Mouse (Mus musculus) CH12.LX (cell line): Measurements from ENCODE around the gene Tmem179b. TPM values are rescaled to one million over a fixed set of nuclear protein-coding genes. Genes with fewer than 3 reads are reported as not detected.
A peak's percentile ranks its signal among the peaks of the same experiment; 100 is the strongest.

Source experiments
- DNase-seq: peaks from one replicate; pipeline ENCODE4 v3.0.0-alpha.2; 2013; ENCODE audit errors: extremely low read depth
- H3K27ac ChIP-seq: 2 replicates; pipeline ENCODE4 v1.5.1; 2012; ENCODE audit warnings: low read depth, mild to moderate bottlenecking, control low read depth, moderate library complexity; ENCODE audit not compliant: insufficient read depth
- H3K27me3 ChIP-seq: replicated peaks from 2 replicates; pipeline ENCODE3; 2012; ENCODE audit warnings: inconsistent platforms
- H3K36me3 ChIP-seq, 2 experiments: replicated peaks in 1 of 2; 2 replicates each; pipeline versions ENCODE3 to v1.6.1; 2012; ENCODE audit warnings: inconsistent platforms in 1 of 2, low read length in 1 of 2, mild to moderate bottlenecking in 1 of 2, mixed read lengths in 1 of 2, moderate library complexity in 1 of 2; ENCODE audit not compliant: control insufficient read depth in 1 of 2, insufficient read depth in 1 of 2
- H3K4me1 ChIP-seq, 2 experiments: 2 replicates each; pipeline ENCODE4 v1.6.1; 2012; ENCODE audit warnings: inconsistent platforms in 1 of 2, moderate library complexity in 1 of 2; ENCODE audit not compliant: insufficient read depth in 2 of 2, control insufficient read depth in 1 of 2
- H3K4me2 ChIP-seq: 2 replicates; pipeline ENCODE4 v1.6.1; 2012; ENCODE audit warnings: low read depth, mild to moderate bottlenecking, control low read depth; ENCODE audit not compliant: poor library complexity, insufficient read depth, severe bottlenecking
- H3K4me3 ChIP-seq, 3 experiments: fragments of 150-350 bp in 1 of 3; sonication (generic) in 1 of 3; replicated peaks in 1 of 3; 2 replicates each; pipeline versions ENCODE3 to v1.5.1; 2011 to 2012; ENCODE audit warnings: low read depth in 2 of 3, low read length in 2 of 3, mild to moderate bottlenecking in 2 of 3, moderate library complexity in 2 of 3, control low read depth in 1 of 3, improper control_type of control experiment in 1 of 3, inconsistent platforms in 1 of 3, mixed read lengths in 1 of 3; ENCODE audit not compliant: poor library complexity in 1 of 3
- H3K79me2 ChIP-seq: replicated peaks from 2 replicates; pipeline ENCODE4 v1.6.1; 2012; ENCODE audit warnings: mild to moderate bottlenecking, moderate library complexity; ENCODE audit not compliant: control insufficient read depth, poor library complexity, insufficient read depth, severe bottlenecking; ENCODE audit errors: extremely low read depth
- H3K9ac ChIP-seq: 2 replicates; pipeline ENCODE4 v1.6.1; 2012; ENCODE audit warnings: low read depth, mild to moderate bottlenecking, control low read depth, moderate library complexity; ENCODE audit not compliant: insufficient read depth
- H3K9me3 ChIP-seq: replicated peaks from 2 replicates; pipeline ENCODE3; 2012; ENCODE audit warnings: low read length, inconsistent platforms, mixed read lengths
- BHLHE40 ChIP-seq: IDR thresholded peaks from 2 replicates; pipeline ENCODE4 v1.6.1; 2011; ENCODE audit warnings: mild to moderate bottlenecking, low read depth, low read length, improper control_type of control experiment
- CHD1 ChIP-seq: IDR thresholded peaks from 2 replicates; pipeline ENCODE4 v1.6.1; 2012; ENCODE audit warnings: low read depth, low read length, improper control_type of control experiment, inconsistent platforms
- CHD2 ChIP-seq: IDR thresholded peaks from 2 replicates; pipeline ENCODE4 v1.6.1; 2011; ENCODE audit warnings: low read length, improper control_type of control experiment
- CTCF ChIP-seq, 2 experiments: IDR thresholded peaks in 1 of 2; conservative IDR thresholded peaks in 1 of 2; 2 replicates each; pipeline ENCODE4 v1.5.1; 2011 to 2012; ENCODE audit warnings: low read depth in 2 of 2, low read length in 2 of 2, improper control_type of control experiment in 1 of 2, inconsistent platforms in 1 of 2, mild to moderate bottlenecking in 1 of 2, moderate library complexity in 1 of 2
- E2F4 ChIP-seq: IDR thresholded peaks from 2 replicates; pipeline ENCODE4 v1.6.1; 2011; ENCODE audit warnings: low read depth, low read length, improper control_type of control experiment; ENCODE audit not compliant: insufficient replicate concordance
- ELF1 ChIP-seq: IDR thresholded peaks from 2 replicates; pipeline ENCODE4 v1.6.1; 2014; ENCODE audit warnings: low read depth, mild to moderate bottlenecking, inconsistent platforms, low read length, improper control_type of control experiment
- EP300 ChIP-seq: IDR thresholded peaks from 2 replicates; pipeline ENCODE4 v1.6.1; 2011; ENCODE audit warnings: low read length, improper control_type of control experiment
- ETS1 ChIP-seq: conservative IDR thresholded peaks from 2 replicates; pipeline ENCODE4 v1.6.1; 2012; ENCODE audit warnings: low read depth, mild to moderate bottlenecking, inconsistent platforms, low read length, improper control_type of control experiment, moderate library complexity
- GABPA ChIP-seq: IDR thresholded peaks from 2 replicates; pipeline ENCODE4 v1.6.1; 2012; ENCODE audit warnings: low read depth, low read length, improper control_type of control experiment, inconsistent platforms; ENCODE audit not compliant: insufficient replicate concordance
- HCFC1 ChIP-seq: IDR thresholded peaks from 2 replicates; pipeline ENCODE4 v1.6.1; 2012; ENCODE audit warnings: low read depth, mild to moderate bottlenecking, inconsistent platforms, low read length, improper control_type of control experiment
- IRF4 ChIP-seq: IDR thresholded peaks from 2 replicates; pipeline ENCODE4 v1.6.1; 2014; ENCODE audit warnings: low read depth, mild to moderate bottlenecking, inconsistent platforms, low read length, improper control_type of control experiment
- JUN ChIP-seq: IDR thresholded peaks from 2 replicates; pipeline ENCODE4 v1.6.1; 2011; ENCODE audit warnings: low read depth, mild to moderate bottlenecking, low read length, improper control_type of control experiment, moderate library complexity; ENCODE audit not compliant: insufficient read depth
- JUND ChIP-seq: conservative IDR thresholded peaks from 2 replicates; pipeline ENCODE4 v1.6.1; 2011; ENCODE audit warnings: low read depth, low read length, improper control_type of control experiment
- KAT2A ChIP-seq: IDR thresholded peaks from 2 replicates; pipeline ENCODE4 v1.6.1; 2012; ENCODE audit warnings: low read length, improper control_type of control experiment, inconsistent platforms; ENCODE audit not compliant: insufficient replicate concordance
- MAFK ChIP-seq: IDR thresholded peaks from 2 replicates; pipeline ENCODE4 v1.6.1; 2011; ENCODE audit warnings: low read length, improper control_type of control experiment; ENCODE audit not compliant: insufficient replicate concordance
- MAX ChIP-seq: IDR thresholded peaks from 2 replicates; pipeline ENCODE4 v1.6.1; 2011; ENCODE audit warnings: low read length, improper control_type of control experiment
- MAZ ChIP-seq: IDR thresholded peaks from 2 replicates; pipeline ENCODE4 v1.6.1; 2012; ENCODE audit warnings: low read depth, mild to moderate bottlenecking, inconsistent platforms, low read length, improper control_type of control experiment, moderate library complexity
- MEF2A ChIP-seq: IDR thresholded peaks from 2 replicates; pipeline ENCODE4 v1.6.1; 2014; ENCODE audit warnings: low read depth, mild to moderate bottlenecking, inconsistent platforms, low read length, improper control_type of control experiment, borderline replicate concordance
- MXI1 ChIP-seq: IDR thresholded peaks from 2 replicates; pipeline ENCODE4 v1.6.1; 2011; ENCODE audit warnings: mild to moderate bottlenecking, low read depth, low read length, improper control_type of control experiment
- MYC ChIP-seq: IDR thresholded peaks from 2 replicates; pipeline ENCODE4 v1.6.1; 2011; ENCODE audit warnings: low read depth, mild to moderate bottlenecking, improper control_type of control experiment, low read length
- NELFE ChIP-seq: IDR thresholded peaks from 2 replicates; pipeline ENCODE4 v1.6.1; 2011; ENCODE audit warnings: low read depth, low read length, improper control_type of control experiment
- NRF1 ChIP-seq: IDR thresholded peaks from 2 replicates; pipeline ENCODE4 v1.6.1; 2014; ENCODE audit warnings: low read depth, mild to moderate bottlenecking, inconsistent platforms, low read length, improper control_type of control experiment, moderate library complexity
- PAX5 ChIP-seq: IDR thresholded peaks from 2 replicates; pipeline ENCODE4 v1.6.1; 2012; ENCODE audit warnings: low read length, inconsistent platforms, mixed read lengths
- POLR2A ChIP-seq: IDR thresholded peaks from 2 replicates; pipeline ENCODE4 v1.6.1; 2011; ENCODE audit warnings: low read depth, mild to moderate bottlenecking, improper control_type of control experiment, low read length
- POLR2AphosphoS2 ChIP-seq: IDR thresholded peaks from 2 replicates; pipeline ENCODE4 v1.6.1; 2011; ENCODE audit warnings: low read depth, low read length, improper control_type of control experiment
- RAD21 ChIP-seq: IDR thresholded peaks from 2 replicates; pipeline ENCODE4 v1.6.1; 2011; ENCODE audit warnings: low read depth, mild to moderate bottlenecking, low read length, improper control_type of control experiment, moderate library complexity
- RCOR1 ChIP-seq: conservative IDR thresholded peaks from 2 replicates; pipeline ENCODE4 v1.6.1; 2012; ENCODE audit warnings: low read depth, mild to moderate bottlenecking, inconsistent platforms, low read length, improper control_type of control experiment
- SIN3A ChIP-seq: IDR thresholded peaks from 2 replicates; pipeline ENCODE4 v1.6.1; 2012; ENCODE audit warnings: low read length, improper control_type of control experiment, inconsistent platforms
- SMC3 ChIP-seq: IDR thresholded peaks from 2 replicates; pipeline ENCODE4 v1.6.1; 2011; ENCODE audit warnings: low read depth, low read length, improper control_type of control experiment
- TBP ChIP-seq: conservative IDR thresholded peaks from 2 replicates; pipeline ENCODE4 v1.6.1; 2011; ENCODE audit warnings: low read depth, low read length, improper control_type of control experiment
- TCF12 ChIP-seq: IDR thresholded peaks from 2 replicates; pipeline ENCODE4 v1.6.1; 2014; ENCODE audit warnings: low read depth, mild to moderate bottlenecking, inconsistent platforms, low read length, improper control_type of control experiment
- UBTF ChIP-seq: IDR thresholded peaks from 2 replicates; pipeline ENCODE4 v1.6.1; 2012; ENCODE audit warnings: low read depth, mild to moderate bottlenecking, inconsistent platforms, low read length, improper control_type of control experiment, moderate library complexity
- USF1 ChIP-seq: IDR thresholded peaks from 2 replicates; pipeline ENCODE4 v1.6.1; 2014; ENCODE audit warnings: low read depth, mild to moderate bottlenecking, inconsistent platforms, low read length, improper control_type of control experiment
- USF2 ChIP-seq: conservative IDR thresholded peaks from 2 replicates; pipeline ENCODE4 v1.6.1; 2011; ENCODE audit warnings: low read depth, low read length, improper control_type of control experiment
- ZC3H11A ChIP-seq: IDR thresholded peaks from 2 replicates; pipeline ENCODE4 v1.6.1; 2012; ENCODE audit warnings: low read depth, mild to moderate bottlenecking, inconsistent platforms, low read length, improper control_type of control experiment
- ZKSCAN1 ChIP-seq: IDR thresholded peaks from 2 replicates; pipeline ENCODE4 v1.6.1; 2012; ENCODE audit warnings: low read depth, inconsistent platforms, low read length, improper control_type of control experiment, borderline replicate concordance
- ZMIZ1 ChIP-seq: IDR thresholded peaks from 2 replicates; pipeline ENCODE4 v1.6.1; 2012; ENCODE audit warnings: low read depth, mild to moderate bottlenecking, inconsistent platforms, low read length, improper control_type of control experiment
- ZNF384 ChIP-seq: IDR thresholded peaks from 2 replicates; pipeline ENCODE4 v1.6.1; 2012; ENCODE audit warnings: low read depth, low read length, improper control_type of control experiment, inconsistent platforms
- dilution Hi-C: fragments of 300-500 bp; cut with MboI; formaldehyde crosslinking; loops from 2 replicates; pipeline ENCODE4 v1.14.3; 2020; ENCODE audit warnings: low sequenced_read_pairs; ENCODE audit not compliant: extremely low pct_unique_long_range_greater_than_20kb, extremely low pct_ligation_motif_present
- in situ Hi-C: fragments of 300-500 bp; cut with MboI; formaldehyde crosslinking; loops from 3 replicates; pipeline ENCODE4 v1.14.3; 2019; ENCODE audit warnings: low sequenced_read_pairs, low pct_ligation_motif_present, low pct_unique_long_range_greater_than_20kb, mixed read lengths
- polyA plus RNA-seq: library from polyadenylated mRNA; unstranded; fragments of >175 nt; gene quantifications from 2 replicates; pipeline ENCODE4 v1.2.1, GENCODE M21; 2012; ENCODE audit warnings: low read depth; ENCODE audit not compliant: insufficient read length
- total RNA-seq, 2 experiments: library from RNA; depleted of rRNA; stranded (reverse); fragments of 300-350 nt in 1 of 2; fragments of >200 nt in 1 of 2; gene quantifications; 2 replicates each; pipeline ENCODE4 v1.2.3; 2012 to 2014

The Tmem179b gene
- total and polyA plus RNA-seq, 3 experiments: 54.4 to 105 (median 72.0) TPM

- Histone ChIP-seq H3K4me2 (peak within 1 kb of the TSS; percentile 95), H3K79me2 (peaks cover 21% of the 10 kb centered on the region), H3K4me3 (peak within 1 kb of the TSS; percentile 68 to 99 (median 99)), H3K9me3 (peaks cover 5% of the 10 kb centered on the region), H3K27me3 (no peaks in the 10 kb centered on the region), H3K27ac (peak within 1 kb of the TSS; percentile 58), H3K9ac (peak within 1 kb of the TSS; percentile 91), H3K36me3 (peaks cover 31 to 37% of the 10 kb centered on the region in 2 experiments), H3K4me1 (peaks cover 4 to 28% of the 10 kb centered on the region in 2 experiments; a peak in 2 of 4 replicates)
- in situ Hi-C loops: loop anchor here (25.0 kb wide), 1 partner anchor 377 kb away; no protein-coding TSS in a partner anchor
- peak; percentile 88 for DNase-seq
- no peak for TF ChIP-seq USF2
- no peak for TF ChIP-seq SMC3
- peak; percentile 85 for TF ChIP-seq TBP
- no peak; the same call in 1 of the 2 replicates for TF ChIP-seq BHLHE40
- TF ChIP-seq MAZ: no peak; the same call in 1 of the 2 replicates
- TF ChIP-seq HCFC1: peak; percentile 96
- peak; percentile 86; the same call in 1 of the 2 replicates for TF ChIP-seq KAT2A
- no peak for TF ChIP-seq RAD21
- TF ChIP-seq MXI1: peak; percentile 99
- peak; percentile 96 for TF ChIP-seq ELF1
- TF ChIP-seq JUND: 0 out of 2 replicates have a peak, but pooled peaks have one; percentile 19
- TF ChIP-seq IRF4: peak; percentile 62
- TF ChIP-seq RCOR1: peak; percentile 41; the same call in 1 of the 2 replicates
- no peak for TF ChIP-seq E2F4
- TF ChIP-seq ZC3H11A: no peak
- TF ChIP-seq POLR2A: peak; percentile 95
- peak; percentile 95 for TF ChIP-seq ZMIZ1
- TF ChIP-seq CHD2: 0 out of 2 replicates have a peak, but pooled peaks have one; percentile 22
- no peak for TF ChIP-seq UBTF
- TF ChIP-seq ZKSCAN1: no peak
- peak; percentile 94 for TF ChIP-seq TCF12
- peak; percentile 59 for TF ChIP-seq NRF1
- no peak; the same call in 1 of the 2 replicates for TF ChIP-seq ETS1
- no peak for TF ChIP-seq JUN
- no peak for TF ChIP-seq USF1
- peak; percentile 87 for TF ChIP-seq POLR2AphosphoS2
- TF ChIP-seq MYC: peak; percentile 97
- TF ChIP-seq ZNF384: no peak
- TF ChIP-seq CHD1: peak; percentile 87; the same call in 1 of the 2 replicates
- no peak for TF ChIP-seq MAFK
- TF ChIP-seq SIN3A: peak; percentile 99
- peak; percentile 96 for TF ChIP-seq MAX
- TF ChIP-seq EP300: no peak
- no peak for TF ChIP-seq CTCF (conservative IDR thresholded peaks at IDR 0.05 in 1 of 2, IDR thresholded peaks at IDR 0.05 in 1 of 2; ENCODE audit: low read depth in 2 of 2, low read length in 2 of 2)
- peak; percentile 67; the same call in 1 of the 2 replicates for TF ChIP-seq MEF2A
- TF ChIP-seq PAX5: no peak
- TF ChIP-seq GABPA: peak; percentile 39; the same call in 1 of the 2 replicates
- peak; percentile 98 for TF ChIP-seq NELFE
- dilution Hi-C loops: no loop called here
Measured at GRCm38 (mm10) chr19:8735389-8736159, 38.7 kb downstream of the Tmem179b start, which contains the start of gene Wdr74. Wdr74 (plus strand) TSS chr19:8735827.
